Mouse (Mus musculus) layer of hippocampus, adult 2 months (tissue): Measurements from ENCODE around the gene Fkbp3. TPM values are rescaled to one million over a fixed set of nuclear protein-coding genes. Genes with fewer than 3 reads are reported as not detected.

Source experiments
- DNase-seq, 2 experiments: peaks; one replicate each; pipeline ENCODE4 v3.0.0; 2022; ENCODE audit warnings: low spot score in 2 of 2
- H3K27ac ChIP-seq: fragments of 200-600 bp; 2 replicates; pipeline ENCODE4 v1.8.1; 2022
- H3K4me3 ChIP-seq: fragments of 200-600 bp; 2 replicates; pipeline ENCODE4 v1.8.1; 2022; ENCODE audit warnings: mild to moderate bottlenecking
- CTCF ChIP-seq: fragments of 200-600 bp; conservative IDR thresholded peaks from 2 replicates; pipeline ENCODE4 v1.8.1; 2022; ENCODE audit warnings: antibody characterized with exemption, mild to moderate bottlenecking, moderate library complexity
- total RNA-seq, 2 experiments: library from RNA; stranded (reverse); gene quantifications; 2 replicates each; pipeline ENCODE4 v1.2.3; 2021

Gene Fkbp3
- total RNA-seq, 2 experiments from 2014 or later = 150 to 156 TPM

GRCm38 (mm10) chr12:65068409-65068808 is 5.4 kb downstream of the Fkbp3 start:
- H3K27ac ChIP-seq = no peak overlapping the region
- TF ChIP-seq CTCF = no peak
- no peak for DNase-seq
- H3K4me3 ChIP-seq = no peak overlapping the region

GRCm38 (mm10) chr12:65066234-65066633 is 7.6 kb downstream of the Fkbp3 start:
- H3K27ac ChIP-seq = no peak overlapping the region
- no peak for TF ChIP-seq CTCF
- no peak for DNase-seq
- H3K4me3 ChIP-seq = no peak overlapping the region

GRCm38 (mm10) chr12:65065241-65065640 is 8.6 kb downstream of the Fkbp3 start:
- Histone ChIP-seq H3K27ac (no peak overlapping the region), H3K4me3 (no peak overlapping the region)
- TF ChIP-seq CTCF = no peak
- DNase-seq = no peak

GRCm38 (mm10) chr12:65061082-65061481 is 12.7 kb downstream of the Fkbp3 start:
- no peak for DNase-seq
- peak; percentile 32 for TF ChIP-seq CTCF
- H3K27ac ChIP-seq = no peak overlapping the region
- no peak overlapping the region for H3K4me3 ChIP-seq

GRCm38 (mm10) chr12:65058203-65058602 is 15.6 kb downstream of the Fkbp3 start:
- no peak overlapping the region for H3K4me3 ChIP-seq
- no peak for TF ChIP-seq CTCF
- DNase-seq = no peak
- no peak overlapping the region for H3K27ac ChIP-seq

GRCm38 (mm10) chr12:65048799-65049198 is 25.0 kb downstream of the Fkbp3 start:
- H3K4me3 ChIP-seq = no peak overlapping the region
- no peak for DNase-seq
- H3K27ac ChIP-seq = no peak overlapping the region
- no peak for TF ChIP-seq CTCF

GRCm38 (mm10) chr12:65037546-65037937 is 36.3 kb downstream of the Fkbp3 start:
- no peak for DNase-seq
- no peak overlapping the region for H3K27ac ChIP-seq
- TF ChIP-seq CTCF = no peak
- peak overlapping the region; percentile 75 for H3K4me3 ChIP-seq

GRCm38 (mm10) chr12:65036892-65037545 is 36.8 kb downstream of the Fkbp3 start:
- DNase-seq = no peak
- peak overlapping the region; percentile 75 for H3K4me3 ChIP-seq
- H3K27ac ChIP-seq = peak overlapping the region; percentile 91; the same call in 1 of the 2 replicates
- no peak for TF ChIP-seq CTCF

- H3K27ac ChIP-seq = peak within 1 kb of the TSS; percentile 91
- peak within 1 kb of the TSS; percentile 75 for H3K4me3 ChIP-seq
- peak; percentile 86 to 91 for DNase-seq
- TF ChIP-seq CTCF = no peak; the same call in 1 of the 2 replicates
These were observed 37.5 kb downstream of the Fkbp3 start, which contains the start of gene Prpf39 for GRCm38 (mm10) chr12:65036190-65036870. Gene Prpf39 (plus strand): TSS chr12:65036333.

GRCm38 (mm10) chr12:65035839-65036189 is 38.0 kb downstream of the Fkbp3 start:
- DNase-seq = no peak
- Histone ChIP-seq H3K27ac (peak overlapping the region; percentile 91), H3K4me3 (peak overlapping the region; percentile 75)
- no peak for TF ChIP-seq CTCF

- Histone ChIP-seq H3K27ac (no peak overlapping the region), H3K4me3 (no peak overlapping the region)
- DNase-seq = no peak
- no peak for TF ChIP-seq CTCF
These were observed 51.0 kb downstream of the Fkbp3 start for GRCm38 (mm10) chr12:65022842-65023241.

Other genes starting within 250 kb of the Fkbp3 start
- 10 to 100 TPM; 10.5 to 15.7 TPM for gene Gm527, start 156.1 kb downstream of the Fkbp3 start, total RNA-seq
- 10 to 100 TPM; 23.7 to 25.5 TPM for gene Klhl28, start 108.5 kb downstream of the Fkbp3 start, total RNA-seq
- 10 to 100 TPM; 49.7 to 50.8 TPM for gene Togaram1, start 108.2 kb downstream of the Fkbp3 start, total RNA-seq
- gene Prpf39, start 37.7 kb downstream of the Fkbp3 start, total RNA-seq = 10 to 100 TPM; 43.4 to 48.7 TPM
- 10 to 100 TPM; 13.5 to 14.1 TPM for gene Fancm, start 1.6 kb upstream of the Fkbp3 start, total RNA-seq
- under 1 TPM; 0.23 to 0.49 TPM for gene Mis18bp1, start 98.6 kb upstream of the Fkbp3 start, total RNA-seq
- under 1 TPM in 1 of 2 experiments, not detected in 1; 0.22 TPM for gene Wdr20rt, start 151.5 kb upstream of the Fkbp3 start, total RNA-seq